Mouse (Mus musculus) olfactory bulb, adult 2 months (tissue): ENCODE measurements around the gene Azi2. TPM values are rescaled to one million over a fixed set of nuclear protein-coding genes. Genes with fewer than 3 reads are reported as not detected.

ENCODE experiments used
- H3K27ac ChIP-seq: fragments of 200-500 bp; 2 replicates; pipeline ENCODE4 v1.5.1; 2012; ENCODE audit warnings: low read depth, low read length; ENCODE audit not compliant: insufficient read depth
- H3K4me1 ChIP-seq: fragments of 200-500 bp; 2 replicates; pipeline ENCODE4 v1.6.1; 2012; ENCODE audit warnings: low read length; ENCODE audit not compliant: control insufficient read depth, insufficient read depth
- H3K4me3 ChIP-seq: fragments of 200-500 bp; 2 replicates; pipeline ENCODE4 v1.5.1; 2012; ENCODE audit warnings: mild to moderate bottlenecking, low read depth, low read length, moderate library complexity; ENCODE audit not compliant: insufficient read depth
- CTCF ChIP-seq: fragments of 200-500 bp; IDR thresholded peaks from 2 replicates; pipeline ENCODE4 v1.5.1; 2012; ENCODE audit warnings: low read depth, mild to moderate bottlenecking, low read length, moderate library complexity; ENCODE audit not compliant: insufficient read depth
- POLR2A ChIP-seq: fragments of 200-500 bp; IDR thresholded peaks from 2 replicates; pipeline ENCODE4 v1.6.1; 2012; ENCODE audit warnings: mild to moderate bottlenecking, low read depth, low read length, moderate library complexity; ENCODE audit not compliant: insufficient read depth
- WGBS: fragments of 180-500 bp; shearing (Covaris S2); methylation state at CpG from one replicate; pipeline ENCODE4 v1.1.7; 2018; 5-methylcytosine and 5-hydroxymethylcytosine counted together
- polyA plus RNA-seq: library from polyadenylated mRNA; stranded (reverse); fragments of >200 nt; gene quantifications from 2 replicates; pipeline ENCODE4 v1.2.4, GENCODE M21; 2012; ENCODE audit warnings: low replicate concordance; ENCODE audit not compliant: missing spikeins, insufficient read depth, insufficient read length

Azi2 gene
- polyA plus RNA-seq, 1 experiment, result not detected

DNA sequence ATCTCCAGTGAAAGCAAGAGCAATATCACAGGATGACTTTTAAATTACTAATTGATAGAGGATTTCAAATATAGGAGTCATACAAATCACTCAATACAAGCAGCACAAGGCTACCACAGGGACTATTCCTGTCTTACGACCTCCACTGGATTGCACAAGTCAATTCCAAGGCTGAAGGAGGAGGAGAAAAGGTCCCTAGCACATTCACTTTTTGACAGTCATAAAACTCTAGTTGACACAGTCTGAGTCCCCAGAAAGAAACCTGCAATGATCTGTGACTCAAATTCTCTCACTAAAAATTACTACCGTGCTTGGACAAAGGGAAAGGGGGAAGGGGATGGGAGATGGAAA lies 70.0 kb downstream of the Azi2 start:
- H3K4me1 ChIP-seq, result no peaks in the 10 kb centered on the region
- H3K27ac ChIP-seq, result no peak overlapping the region
- no peak overlapping the region for H3K4me3 ChIP-seq
- TF ChIP-seq POLR2A (no peak), CTCF (no peak)
- WGBS, result 67% methylated on average over 2 of the region's 2 CpGs

Other genes starting within 250 kb of the Azi2 start
- not detected in 2 replicates for gene Cmc1, start 109.7 kb downstream of the Azi2 start, polyA plus RNA-seq